Mouse (Mus musculus) bone marrow macrophage, adult 2 months (primary cell): ENCODE results near the gene Arpp19. TPM values are rescaled to one million over a fixed set of nuclear protein-coding genes. Genes with fewer than 3 reads are reported as not detected.

Experiments used
- H3K27ac ChIP-seq: 2 replicates; pipeline ENCODE4 v1.5.1; 2012; ENCODE audit warnings: low read depth, low read length; ENCODE audit not compliant: insufficient read depth
- H3K4me1 ChIP-seq: 2 replicates; pipeline ENCODE4 v1.6.1; 2012; ENCODE audit warnings: low read length; ENCODE audit not compliant: control insufficient read depth, insufficient read depth
- H3K4me3 ChIP-seq: 2 replicates; pipeline ENCODE4 v1.5.1; 2012; ENCODE audit warnings: mild to moderate bottlenecking, low read length, moderate library complexity; ENCODE audit not compliant: insufficient read depth
- CTCF ChIP-seq: IDR thresholded peaks from 2 replicates; pipeline ENCODE4 v1.5.1; 2012; ENCODE audit warnings: low read depth, mild to moderate bottlenecking, low read length, moderate library complexity
- POLR2A ChIP-seq: IDR thresholded peaks from 2 replicates; pipeline ENCODE4 v1.6.1; 2012; ENCODE audit warnings: mild to moderate bottlenecking, low read depth, low read length, borderline replicate concordance
- polyA plus RNA-seq: library from polyadenylated mRNA; stranded (reverse); fragments of >200 nt; gene quantifications from 2 replicates; pipeline ENCODE4 v1.2.4, GENCODE M21; 2012; ENCODE audit not compliant: missing spikeins, insufficient read depth, insufficient read length

Arpp19 gene
- polyA plus RNA-seq, 1 experiment: 176 TPM

DNA sequence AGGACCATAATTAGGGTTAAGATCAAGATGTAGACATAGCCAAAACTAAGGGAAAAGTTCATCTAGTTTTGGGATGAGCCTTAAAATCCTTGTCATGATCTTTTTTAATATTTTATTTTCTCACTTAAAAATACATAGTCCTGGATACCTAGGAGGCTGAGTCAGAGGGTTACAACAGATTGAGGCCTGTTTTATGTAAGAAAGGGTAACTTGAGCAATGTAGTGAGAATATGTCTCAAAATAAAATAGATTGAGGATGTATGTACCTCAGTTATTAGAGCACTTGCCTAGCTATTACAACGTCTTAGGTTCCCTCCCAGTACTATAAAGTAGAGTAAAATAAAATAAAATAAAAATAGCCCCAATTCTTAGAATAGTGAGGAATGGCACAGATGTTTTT, 54.7 kb downstream of the Arpp19 start:
- peak overlapping the region; percentile 100; the same call in 1 of the 2 replicates for H3K27ac ChIP-seq
- peaks cover 48% of the 10 kb centered on the region for H3K4me1 ChIP-seq
- TF ChIP-seq POLR2A (no peak), CTCF (no peak)
- no peak overlapping the region for H3K4me3 ChIP-seq

GRCm38 (mm10) chr9:75094762-75095161, 57.3 kb downstream of the Arpp19 start:
- H3K27ac ChIP-seq: peak overlapping the region; percentile 100
- no peak for TF ChIP-seq CTCF
- no peak for TF ChIP-seq POLR2A
- H3K4me1 ChIP-seq: peaks cover 47% of the 10 kb centered on the region
- no peak overlapping the region for H3K4me3 ChIP-seq

GRCm38 (mm10) chr9:75098937-75099336, 61.5 kb downstream of the Arpp19 start:
- TF ChIP-seq CTCF (no peak), POLR2A (no peak)
- no peak overlapping the region for H3K27ac ChIP-seq
- H3K4me3 ChIP-seq: no peak overlapping the region
- peaks cover 35% of the 10 kb centered on the region for H3K4me1 ChIP-seq

DNA sequence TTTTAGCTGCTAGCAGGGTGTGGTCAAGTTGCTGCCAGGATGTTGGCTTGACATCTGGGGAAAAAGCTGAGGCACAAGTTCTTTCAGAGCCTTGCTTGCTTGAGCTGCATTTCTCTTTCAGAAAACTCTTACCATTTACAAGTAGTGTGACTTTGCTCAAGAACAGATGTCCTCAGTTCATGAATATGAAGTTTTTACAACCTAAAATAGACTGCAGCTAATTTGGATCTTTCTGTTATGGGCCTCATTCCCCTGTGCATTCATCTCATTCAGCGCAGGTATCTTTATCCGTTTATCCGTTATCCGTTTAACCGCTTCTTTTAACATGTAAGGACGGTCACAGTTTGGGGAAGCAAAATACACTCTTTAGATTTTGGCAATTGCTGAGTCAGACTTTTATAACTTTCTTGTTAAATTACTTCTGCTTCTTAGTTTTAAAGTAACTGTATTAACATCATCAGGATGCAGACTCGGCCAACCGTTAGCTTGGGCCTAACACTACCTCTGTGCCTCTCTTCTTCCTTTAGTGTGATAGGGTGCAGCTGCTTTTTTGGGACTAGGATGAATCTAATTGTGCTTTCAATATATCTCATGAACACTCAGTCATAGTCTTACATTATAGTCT, 62.9 kb downstream of the Arpp19 start:
- H3K4me1 ChIP-seq: peaks cover 35% of the 10 kb centered on the region
- peak overlapping the region; percentile 74 for H3K27ac ChIP-seq
- H3K4me3 ChIP-seq: no peak overlapping the region
- TF ChIP-seq CTCF (no peak), POLR2A (no peak)

DNA sequence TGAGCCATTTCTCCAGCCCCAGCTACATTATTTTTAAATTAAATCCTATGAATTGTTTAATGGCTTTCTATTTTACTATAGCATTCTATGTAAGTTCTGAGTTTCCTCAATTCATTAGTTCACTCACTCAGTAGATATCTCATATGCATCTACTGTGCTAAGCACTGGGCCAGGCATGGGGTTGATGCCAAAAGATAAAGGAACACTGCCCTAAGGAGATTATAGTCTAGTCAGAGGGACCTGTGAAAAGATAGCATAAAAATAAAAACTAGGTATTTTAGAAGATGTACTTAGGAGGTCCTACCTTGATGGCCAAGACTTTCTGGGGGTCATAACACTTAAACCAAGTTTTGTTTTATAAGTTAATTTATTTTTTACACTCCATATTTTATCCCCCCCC, 64.7 kb downstream of the Arpp19 start:
- no peak for TF ChIP-seq POLR2A
- TF ChIP-seq CTCF: no peak
- Histone ChIP-seq H3K4me1 (peaks cover 38% of the 10 kb centered on the region), H3K27ac (no peak overlapping the region), H3K4me3 (no peak overlapping the region)

Other genes with a start within 250 kb of the Arpp19 start
- gene Onecut1, start 175.7 kb upstream of the Arpp19 start, polyA plus RNA-seq: not detected in 2 replicates
- gene Fam214a, start 84.7 kb upstream of the Arpp19 start, polyA plus RNA-seq: 43.2 and 48.3 TPM in 2 replicates
- 230 and 234 TPM in 2 replicates for gene Myo5a, start 33.4 kb downstream of the Arpp19 start, polyA plus RNA-seq
- 0.13 TPM in 1 of 2 replicates, not detected in the other for gene Myo5c, start 194.4 kb downstream of the Arpp19 start, polyA plus RNA-seq